Mouse (Mus musculus) CD4-positive naive resting alpha-beta T cell, adult 76 days (primary cell): ENCODE measurements around the gene Nt5dc1. TPM values are rescaled to one million over a fixed set of nuclear protein-coding genes. Genes with fewer than 3 reads are reported as not detected.

Source experiments
- total RNA-seq: library from RNA; stranded (reverse); gene quantifications from one replicate; pipeline ENCODE4 v1.2.4, GENCODE M21; 2023

Gene Nt5dc1
- 60.9 TPM for total RNA-seq

DNA sequence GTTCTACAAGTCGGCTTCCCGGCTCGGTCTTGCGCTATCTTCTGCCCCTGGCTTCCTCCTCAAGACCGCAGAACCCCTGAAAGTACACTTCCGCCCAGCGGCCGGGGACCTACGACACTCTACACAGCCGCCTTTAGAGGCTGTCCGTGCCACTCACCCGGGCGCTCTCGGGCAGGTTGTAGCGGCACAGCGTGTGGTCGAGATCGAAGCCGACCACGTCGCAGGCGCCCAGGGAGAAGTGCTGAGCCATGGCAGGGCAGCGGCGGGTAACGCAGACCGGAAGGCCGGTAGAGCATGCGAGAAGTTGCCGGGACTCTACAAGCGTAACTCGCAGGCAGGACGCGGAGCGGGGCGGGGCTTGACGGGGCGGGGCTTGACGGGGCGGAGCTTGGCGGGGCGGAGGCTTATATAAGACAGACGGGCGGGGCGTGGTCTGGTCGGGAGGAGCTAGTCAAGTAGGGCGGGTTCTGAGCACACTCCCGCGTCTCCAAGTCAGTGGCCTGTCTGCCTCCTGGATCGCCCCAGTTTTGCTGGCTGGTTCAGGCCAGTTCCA is at the start of gene Nt5dc1:
TSS of gene Nt5dc1 (minus strand) at position 349 of the 553 bp plus-strand sequence.

DNA sequence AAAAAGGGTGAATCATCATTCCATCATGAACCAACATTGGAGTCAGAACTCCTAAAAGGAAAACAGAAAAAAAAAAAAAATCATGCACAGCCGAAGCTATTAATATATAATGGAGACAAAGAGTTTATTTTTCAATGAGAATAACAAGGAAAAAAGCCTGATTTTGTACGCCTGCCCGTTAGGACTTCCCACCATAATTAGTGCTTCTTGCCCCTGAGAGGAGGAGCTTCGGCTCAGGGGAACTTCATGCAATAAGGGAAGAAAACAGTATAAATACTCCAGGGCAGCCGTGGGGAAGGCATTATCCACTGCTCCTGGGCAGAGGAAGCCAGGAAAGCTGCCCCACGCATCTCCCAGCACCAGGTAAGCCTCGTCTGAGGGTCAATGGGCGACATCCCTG is 28.7 kb downstream of the Nt5dc1 start, which contains the start of gene Col10a1:
TSS of gene Col10a1 (plus strand) at position 301 of the 400 bp plus-strand sequence.

DNA sequence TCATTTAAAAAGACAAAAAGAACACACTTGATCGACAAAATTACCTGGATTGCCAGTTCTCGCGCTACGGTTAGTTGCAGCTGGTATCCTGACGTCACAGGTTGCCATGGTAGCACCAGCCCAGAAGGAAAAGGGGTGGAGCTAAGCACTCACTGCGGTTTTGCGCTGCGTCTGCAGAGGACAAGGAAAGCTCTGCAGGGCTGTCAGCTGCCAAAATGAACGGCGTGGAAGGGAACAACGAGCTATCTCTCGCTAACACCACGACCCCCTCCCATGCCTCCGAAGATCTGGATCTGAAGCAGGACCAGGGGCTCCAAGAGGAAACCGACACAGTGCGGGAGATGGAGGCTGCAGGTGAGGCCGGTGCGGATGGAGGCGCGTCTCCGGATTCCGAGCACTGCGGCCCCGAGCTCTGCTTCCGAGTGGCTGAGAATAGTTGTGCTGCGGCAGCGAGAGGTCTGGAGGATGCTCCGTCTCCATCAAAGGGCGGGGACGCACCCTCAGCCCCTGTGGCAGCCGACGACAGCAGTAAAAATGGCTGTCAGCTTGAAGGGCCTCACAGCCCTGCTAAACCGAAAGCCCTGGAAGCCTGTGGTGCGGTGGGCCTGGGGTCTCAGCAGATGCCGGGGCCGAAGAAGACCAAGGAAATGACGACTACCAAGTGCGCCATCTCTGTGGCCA is 120.9 kb downstream of the Nt5dc1 start, which contains the start of gene Tspyl4:
TSS of gene Tspyl4 (plus strand) at position 144 of the 681 bp plus-strand sequence.

GRCm38 (mm10) chr10:34281962-34282388 is 136.4 kb downstream of the Nt5dc1 start, which contains the start of gene Tspyl1:
Gene Tspyl1, plus strand, starts transcription at chr10:34282190.

Other genes with a start within 250 kb of the Nt5dc1 start
- gene Dse, start 210.8 kb downstream of the Nt5dc1 start, total RNA-seq: 10.3 TPM
- gene Tspyl1, start 136.4 kb downstream of the Nt5dc1 start, total RNA-seq: 113 TPM
- 13.2 TPM for gene Tspyl4, start 121.1 kb downstream of the Nt5dc1 start, total RNA-seq
- gene Col10a1, start 28.6 kb downstream of the Nt5dc1 start, total RNA-seq: not detected
- not detected for gene Frk, start 64.8 kb upstream of the Nt5dc1 start, total RNA-seq